Comparison of ENCODE assay signal across 8 mouse cellular contexts in the genomic region with DNA sequence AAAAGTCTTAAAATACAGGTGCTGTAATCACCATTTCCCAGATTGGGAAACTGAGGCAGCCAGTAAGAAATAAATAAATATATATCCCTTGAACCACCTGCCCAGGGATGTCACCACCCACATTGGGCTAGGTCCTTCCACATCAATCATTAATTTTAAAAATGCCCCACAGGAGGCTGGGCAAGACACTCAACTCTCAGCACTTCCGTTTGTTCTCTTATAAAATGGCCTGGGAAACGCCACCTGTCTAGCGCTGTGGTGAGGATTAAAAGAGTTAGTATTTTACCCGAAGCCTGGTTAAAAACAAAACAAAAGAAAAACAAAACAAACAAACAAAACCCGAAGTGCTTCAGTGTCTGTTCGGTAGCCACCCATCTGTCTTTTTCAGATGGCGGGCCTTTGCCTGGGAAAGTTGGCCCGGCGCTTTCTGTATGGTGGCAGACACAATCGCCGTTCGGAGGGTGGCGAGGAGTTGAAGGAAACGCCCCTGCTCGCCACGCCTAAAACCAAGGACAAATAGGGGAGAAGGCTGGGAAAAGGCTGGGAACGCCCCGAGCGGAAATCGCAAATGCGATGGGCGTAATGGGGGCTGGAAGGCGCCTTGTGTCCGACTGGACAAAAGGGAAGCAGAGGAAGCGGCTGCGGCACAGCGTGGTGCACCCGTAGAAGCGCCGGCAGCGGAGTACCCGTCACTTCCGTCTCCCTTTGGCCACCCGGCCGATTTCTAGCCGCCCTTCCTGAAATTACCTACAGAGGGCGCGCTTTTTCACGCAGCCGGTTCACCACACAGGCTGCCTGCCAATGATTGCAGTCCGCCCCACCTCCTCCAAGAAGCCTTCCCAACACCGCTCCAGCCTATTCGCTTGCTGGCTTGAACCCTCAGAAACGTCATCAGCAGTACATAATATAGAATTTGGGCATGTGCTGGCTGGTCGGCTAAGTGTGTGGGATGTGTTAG. TPM values are rescaled to one million over a fixed set of nuclear protein-coding genes. Genes with fewer than 3 reads are reported as not detected.
DNase-seq lines count a peak whose midpoint lies in the region; ATAC-seq and TF ChIP-seq lines count a peak whose summit lies in the region.

No protein-coding gene starts in this region.

- peak overlapping the region; percentile 41 for H3K4me2 ChIP-seq in forebrain, embryonic 11.5 days (ENCODE audit: low read depth, low read length, severe bottlenecking)
- peak overlapping the region; percentile 64 for H3K4me2 ChIP-seq in heart, embryonic 16.5 days (ENCODE audit: low read depth, low read length)
- H3K4me2 ChIP-seq in liver, embryonic 15.5 days = peak overlapping the region; percentile 68
- H3K4me2 ChIP-seq in neural tube, embryonic 11.5 days (ENCODE audit: low read depth) = peak overlapping the region; percentile 43
- peak overlapping the region; percentile 55 for H3K4me2 ChIP-seq in stomach, embryonic 16.5 days (ENCODE audit: low read depth, low read length)

- DNase-seq in c-Kit-positive CD71-positive TER-119-positive erythroid progenitor cells, embryonic 14.5 days (ENCODE audit: low spot score) = peak; percentile 82
- DNase-seq in forebrain, embryonic 11.5 days (ENCODE audit: low spot score) = peak; percentile 93
- DNase-seq in kidney, postnatal 36 days = peak; percentile 91
- DNase-seq in neural tube, embryonic 11.5 days (ENCODE audit: low spot score) = peak; percentile 88

- no peaks in the 10 kb centered on the region for H3K27me3 ChIP-seq in ES-Bruce4 (ENCODE audit: control insufficient read depth, insufficient read depth, low read length, poor library complexity, severe bottlenecking)
- H3K27me3 ChIP-seq in forebrain, embryonic 11.5 days (ENCODE audit: control insufficient read depth, insufficient read depth, low read length) = no peaks in the 10 kb centered on the region
- H3K27me3 ChIP-seq in heart, embryonic 16.5 days (ENCODE audit: control insufficient read depth, insufficient read depth, low read length) = no peaks in the 10 kb centered on the region
- no peaks in the 10 kb centered on the region for H3K27me3 ChIP-seq in liver, embryonic 15.5 days
- H3K27me3 ChIP-seq in neural tube, embryonic 11.5 days (ENCODE audit: control insufficient read depth, insufficient read depth, low read length) = no peaks in the 10 kb centered on the region
- H3K27me3 ChIP-seq in stomach, embryonic 16.5 days (ENCODE audit: control insufficient read depth, insufficient read depth, low read length) = no peaks in the 10 kb centered on the region

- TF ChIP-seq EP300 in ES-Bruce4 (IDR thresholded peaks at IDR 0.05; ENCODE audit: insufficient read depth, low read depth, low read length) = peak; percentile 90

- ATAC-seq in forebrain, embryonic 11.5 days (replicated peaks; ENCODE audit: low FRiP score) = peak; percentile 91
- peak; percentile 91 for ATAC-seq in heart, embryonic 16.5 days (replicated peaks; ENCODE audit: extremely low read depth, insufficient read depth, low FRiP score)
- ATAC-seq in liver, embryonic 15.5 days (ENCODE audit: insufficient read depth) = peak; percentile 93
- peak; percentile 87 for ATAC-seq in neural tube, embryonic 11.5 days (ENCODE audit: insufficient read depth, low FRiP score, low TSS enrichment)
- peak; percentile 93 for ATAC-seq in stomach, embryonic 16.5 days (ENCODE audit: insufficient read depth, low FRiP score)

- peak overlapping the region; percentile 61 for H3K4me3 ChIP-seq in ES-Bruce4 (ENCODE audit: low read depth, low read length)
- peak overlapping the region; percentile 22 for H3K4me3 ChIP-seq in forebrain, embryonic 11.5 days (ENCODE audit: low read depth, low read length)
- peak overlapping the region; percentile 47 for H3K4me3 ChIP-seq in heart, embryonic 16.5 days (ENCODE audit: low read length)
- H3K4me3 ChIP-seq in liver, embryonic 15.5 days (replicated peaks) = peak overlapping the region; percentile 65
- peak overlapping the region; percentile 21; the same call in 1 of the 2 replicates for H3K4me3 ChIP-seq in neural tube, embryonic 11.5 days (ENCODE audit: low read depth, low read length)
- H3K4me3 ChIP-seq in stomach, embryonic 16.5 days (replicated peaks; ENCODE audit: low read length) = peak overlapping the region; percentile 41

- 20% methylated on average over 44 of the region's 45 CpGs for WGBS in forebrain, embryonic 11.5 days
- 12% methylated on average over 42 of the region's 45 CpGs for WGBS in heart, embryonic 16.5 days
- WGBS in liver, embryonic 15.5 days (ENCODE audit: insufficient replicate concordance) = 18% methylated on average over 45 of the region's 45 CpGs
- WGBS in neural tube, embryonic 11.5 days = 15% methylated on average over 45 of the region's 45 CpGs
- WGBS in stomach, embryonic 16.5 days = 14% methylated on average over 45 of the region's 45 CpGs

- no peaks in the 10 kb centered on the region for H3K9me3 ChIP-seq in ES-Bruce4 (replicated peaks; ENCODE audit: control insufficient read depth, insufficient read depth, low read length, poor library complexity, severe bottlenecking)
- H3K9me3 ChIP-seq in forebrain, embryonic 11.5 days (ENCODE audit: control insufficient read depth, low read length) = no peaks in the 10 kb centered on the region
- H3K9me3 ChIP-seq in heart, embryonic 16.5 days (replicated peaks; ENCODE audit: control insufficient read depth, low read length) = no peaks in the 10 kb centered on the region
- H3K9me3 ChIP-seq in liver, embryonic 15.5 days (replicated peaks) = no peaks in the 10 kb centered on the region
- no peaks in the 10 kb centered on the region for H3K9me3 ChIP-seq in neural tube, embryonic 11.5 days (ENCODE audit: control insufficient read depth, low read length)
- no peaks in the 10 kb centered on the region for H3K9me3 ChIP-seq in stomach, embryonic 16.5 days (replicated peaks; ENCODE audit: control insufficient read depth, low read length)

- H3K36me3 ChIP-seq in ES-Bruce4 (ENCODE audit: control insufficient read depth, insufficient read depth, low read length, poor library complexity, severe bottlenecking) = no peaks in the 10 kb centered on the region
- H3K36me3 ChIP-seq in forebrain, embryonic 11.5 days (ENCODE audit: control insufficient read depth, insufficient read depth, low read length) = no peaks in the 10 kb centered on the region
- H3K36me3 ChIP-seq in heart, embryonic 16.5 days (ENCODE audit: control insufficient read depth, insufficient read depth) = no peaks in the 10 kb centered on the region
- H3K36me3 ChIP-seq in liver, embryonic 15.5 days (replicated peaks) = no peaks in the 10 kb centered on the region
- H3K36me3 ChIP-seq in neural tube, embryonic 11.5 days (ENCODE audit: control insufficient read depth, insufficient read depth, low read length) = no peaks in the 10 kb centered on the region
- H3K36me3 ChIP-seq in stomach, embryonic 16.5 days (ENCODE audit: control insufficient read depth, insufficient read depth, low read length) = no peaks in the 10 kb centered on the region

- peak overlapping the region; percentile 71 for H3K9ac ChIP-seq in ES-Bruce4 (ENCODE audit: low read depth, poor library complexity, severe bottlenecking)
- H3K9ac ChIP-seq in forebrain, embryonic 11.5 days (ENCODE audit: low read length) = peak overlapping the region; percentile 49
- peak overlapping the region; percentile 70 for H3K9ac ChIP-seq in heart, embryonic 16.5 days (ENCODE audit: low read length)
- H3K9ac ChIP-seq in liver, embryonic 15.5 days = peak overlapping the region; percentile 52
- H3K9ac ChIP-seq in neural tube, embryonic 11.5 days (ENCODE audit: low read length) = 0 out of 2 replicates have a peak overlapping the region, but pooled peaks have one; percentile 41
- H3K9ac ChIP-seq in stomach, embryonic 16.5 days (ENCODE audit: low read length) = peak overlapping the region; percentile 60

- TF ChIP-seq CTCF in ES-Bruce4 (IDR thresholded peaks at IDR 0.05; ENCODE audit: low read depth, low read length) = peak; percentile 62

- H3K4me1 ChIP-seq in ES-Bruce4 (ENCODE audit: control insufficient read depth, insufficient read depth, low read length) = no peaks in the 10 kb centered on the region
- no peaks in the 10 kb centered on the region for H3K4me1 ChIP-seq in forebrain, embryonic 11.5 days (replicated peaks; ENCODE audit: control insufficient read depth, insufficient read depth, low read length)
- peaks cover 7% of the 10 kb centered on the region; the same call in 1 of the 2 replicates for H3K4me1 ChIP-seq in heart, embryonic 16.5 days (ENCODE audit: control insufficient read depth, insufficient read depth, low read length)
- peaks cover 17% of the 10 kb centered on the region for H3K4me1 ChIP-seq in liver, embryonic 15.5 days (replicated peaks)
- no peaks in the 10 kb centered on the region for H3K4me1 ChIP-seq in neural tube, embryonic 11.5 days (ENCODE audit: control insufficient read depth, insufficient read depth, low read length)
- H3K4me1 ChIP-seq in stomach, embryonic 16.5 days (ENCODE audit: control insufficient read depth, insufficient read depth, low read length) = peaks cover 4% of the 10 kb centered on the region; the same call in 1 of the 2 replicates

- peak overlapping the region; percentile 88 for H3K27ac ChIP-seq in ES-Bruce4 (ENCODE audit: insufficient read depth, low read length)
- peak overlapping the region; percentile 79 for H3K27ac ChIP-seq in forebrain, embryonic 11.5 days (ENCODE audit: low read depth, low read length)
- peak overlapping the region; percentile 64 for H3K27ac ChIP-seq in heart, embryonic 16.5 days (ENCODE audit: low read length)
- H3K27ac ChIP-seq in liver, embryonic 15.5 days (replicated peaks) = peak overlapping the region; percentile 89
- H3K27ac ChIP-seq in neural tube, embryonic 11.5 days (ENCODE audit: low read depth, low read length) = peak overlapping the region; percentile 67
- peak overlapping the region; percentile 67 for H3K27ac ChIP-seq in stomach, embryonic 16.5 days (ENCODE audit: low read length)

- no peak for TF ChIP-seq POLR2A in ES-Bruce4 (IDR thresholded peaks at IDR 0.05; ENCODE audit: insufficient read depth, low read length)

RNA-seq across cellular contexts. Expression of a gene that starts 12.2 kb away (rescaled TPM):
- 680 TPM in 2 replicates for polyA plus RNA-seq in ES-Bruce4 (2011; ENCODE audit: insufficient read depth, insufficient read length, low read depth, missing spikeins)
- 819 and 859 TPM in 2 replicates for polyA plus RNA-seq in forebrain, embryonic 11.5 days (2014; fragmentation: Nextera tagmentation; extraction: Ambion mirVana)
- polyA plus RNA-seq in heart, embryonic 16.5 days (2015; fragmentation: Nextera tagmentation; extraction: Ambion mirVana) = 1,229 and 1,290 TPM in 2 replicates
- polyA plus RNA-seq in liver, embryonic 15.5 days (2015; fragmentation: Nextera tagmentation; extraction: Ambion mirVana) = 409 and 433 TPM in 2 replicates
- 804 and 829 TPM in 2 replicates for polyA plus RNA-seq in neural tube, embryonic 11.5 days (2014; fragmentation: Nextera tagmentation; extraction: Ambion mirVana)
- polyA plus RNA-seq in stomach, embryonic 16.5 days (2015; fragmentation: Nextera tagmentation; extraction: Ambion mirVana) = 691 and 733 TPM in 2 replicates

Comparison
In these comparisons a context has a peak if more than half of its experiments do, and no peak if none do; other contexts are left out.
1. Peak in every context shown above with its lines: DNase-seq, ATAC-seq, H3K4me3 ChIP-seq and H3K27ac ChIP-seq.